Mouse (Mus musculus): ENCODE results near the gene Cwc22. TPM values are rescaled to one million over a fixed set of nuclear protein-coding genes. Genes with fewer than 3 reads are reported as not detected.

The Cwc22 gene
- polyA plus RNA-seq (2015; fragmentation: Nextera tagmentation; extraction: Ambion mirVana), result 29.0 and 31.4 TPM in 2 replicates

DNA sequence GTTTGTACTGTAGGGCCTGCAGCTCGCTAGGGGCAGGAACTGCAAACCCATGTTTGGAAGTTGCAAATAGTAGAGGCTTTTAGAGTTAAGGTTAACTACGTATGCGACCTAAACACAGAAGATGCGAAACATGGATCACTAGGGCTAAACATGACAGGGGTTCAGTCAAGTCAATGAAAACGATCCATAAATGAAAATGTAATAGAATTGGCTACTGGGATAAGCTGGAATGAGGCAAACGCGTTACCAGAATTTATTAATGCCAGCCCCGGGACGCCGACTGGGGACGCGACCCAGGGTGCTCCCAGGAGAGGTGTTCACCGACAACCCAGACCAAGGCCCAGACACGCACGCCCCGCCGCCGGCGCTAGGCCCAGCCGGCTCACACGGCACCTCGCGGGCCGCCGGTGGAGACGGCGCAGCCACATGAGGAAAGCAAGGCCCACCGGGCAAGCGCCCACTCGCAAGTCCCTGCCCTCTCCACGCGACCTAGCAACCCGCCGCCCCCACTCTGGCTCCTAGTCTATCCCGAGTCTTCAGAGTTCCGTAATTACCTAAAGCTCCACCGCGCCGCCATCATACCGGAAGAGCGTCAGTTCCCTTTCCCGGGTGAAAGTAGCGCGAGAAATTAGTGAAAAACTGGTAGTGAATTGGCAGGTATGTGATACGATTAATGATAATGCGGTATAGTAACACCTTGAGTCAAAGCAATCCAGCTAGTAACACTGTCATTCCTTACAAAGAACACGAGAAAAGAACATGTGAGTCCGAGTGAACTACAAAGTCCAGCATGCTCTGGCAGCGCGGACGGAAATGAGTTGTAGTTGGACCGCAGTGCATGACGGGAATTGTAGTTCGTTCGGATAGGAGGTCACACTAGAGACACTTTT, at the start of gene Cwc22:
Gene Cwc22 (minus strand): TSS at position 780 of the 890 bp plus-strand sequence.
- H3K9ac ChIP-seq, result peak within 1 kb of the TSS; percentile 90
- peak; percentile 92 for ATAC-seq (ENCODE audit: borderline replicate concordance, extremely low read depth, low FRiP score, low TSS enrichment)
- H3K27ac ChIP-seq, result peak within 1 kb of the TSS; percentile 34; the same call in 1 of the 2 replicates
- no peaks in the 10 kb centered on the region for H3K9me3 ChIP-seq
- H3K4me3 ChIP-seq, result peak within 1 kb of the TSS; percentile 74
- peaks cover 12% of the 10 kb centered on the region for H3K4me1 ChIP-seq
- H3K27me3 ChIP-seq, result no peaks in the 10 kb centered on the region
- H3K36me3 ChIP-seq, result no peaks in the 10 kb centered on the region; the same call in 1 of the 2 replicates
- WGBS, result under 1% methylated on average over 54 of the region's 55 CpGs
- H3K4me2 ChIP-seq, result peak within 1 kb of the TSS; percentile 81

DNA sequence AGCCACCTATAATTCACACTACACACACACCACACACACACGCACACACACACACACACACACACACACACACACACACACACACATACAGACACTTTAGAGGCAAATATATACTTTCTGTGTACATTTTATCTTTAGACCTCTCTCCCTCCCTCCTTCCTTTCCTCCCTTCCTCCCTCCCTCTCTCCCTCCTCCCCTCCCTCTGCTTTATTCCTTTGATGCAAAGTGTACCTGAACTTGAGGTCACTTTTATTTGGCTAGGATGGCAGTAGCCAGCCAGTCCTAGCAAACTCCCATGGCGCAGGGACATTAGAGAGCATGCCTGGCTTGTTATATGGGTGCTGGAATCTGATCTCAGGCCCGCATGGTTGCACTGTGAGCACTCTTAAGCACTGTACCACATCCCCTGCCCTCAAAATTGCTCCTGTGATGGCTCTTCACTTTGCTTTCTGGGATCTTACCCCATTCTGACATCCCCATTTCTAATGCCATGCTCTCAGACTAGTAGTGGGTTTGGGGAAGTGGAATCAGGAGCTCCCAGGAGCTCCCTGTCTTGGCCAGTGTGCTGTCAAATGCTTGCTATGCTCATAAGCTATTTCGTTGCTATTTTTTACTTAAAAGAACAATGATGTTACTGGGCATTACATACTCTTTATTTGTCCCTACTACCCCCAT, 47.7 kb upstream of the Cwc22 start:
- Histone ChIP-seq H3K36me3 (no peaks in the 10 kb centered on the region), H3K4me1 (no peaks in the 10 kb centered on the region), H3K9me3 (no peaks in the 10 kb centered on the region), H3K4me3 (no peak overlapping the region), H3K4me2 (no peak overlapping the region), H3K9ac (no peak overlapping the region), H3K27ac (no peak overlapping the region), H3K27me3 (no peaks in the 10 kb centered on the region)
- no peak for ATAC-seq (ENCODE audit: borderline replicate concordance, extremely low read depth, low FRiP score, low TSS enrichment)
- 46% methylated on average over 4 of the region's 4 CpGs for WGBS

DNA sequence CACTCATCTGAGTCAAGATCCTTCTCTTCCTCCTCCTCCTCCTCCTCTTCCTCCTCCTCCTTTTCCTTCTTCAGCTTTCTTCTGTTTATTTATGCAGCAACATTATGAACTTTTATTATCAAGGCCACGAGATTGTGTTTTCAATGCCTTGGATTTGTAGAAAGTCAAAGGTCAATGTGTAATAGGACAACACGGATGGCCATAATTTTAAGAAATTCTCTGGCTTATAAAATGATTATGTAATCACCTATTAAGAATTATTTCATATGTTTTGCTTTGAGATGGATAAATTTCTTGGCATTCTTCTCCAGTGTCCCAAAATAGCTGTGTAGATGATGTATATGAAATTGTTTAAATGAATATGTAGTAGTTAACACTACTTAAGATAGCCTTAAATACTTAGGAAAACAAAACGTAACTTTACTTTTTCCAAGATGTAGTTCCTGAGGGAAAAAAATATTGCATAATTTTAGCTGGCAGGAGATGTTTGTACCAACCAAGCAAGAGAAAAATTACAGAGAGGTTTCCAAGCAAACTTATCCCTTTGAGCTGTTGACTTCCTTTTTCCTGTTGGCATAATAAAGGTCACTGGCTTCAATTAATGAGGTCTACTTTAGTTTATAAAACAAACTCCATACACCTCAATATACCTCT, 46.9 kb upstream of the Cwc22 start:
- H3K27ac ChIP-seq, result no peak overlapping the region
- H3K4me1 ChIP-seq, result no peaks in the 10 kb centered on the region
- H3K4me3 ChIP-seq, result no peak overlapping the region
- ATAC-seq (ENCODE audit: borderline replicate concordance, extremely low read depth, low FRiP score, low TSS enrichment), result no peak
- 51% methylated on average over 3 of the region's 3 CpGs for WGBS
- no peak overlapping the region for H3K9ac ChIP-seq
- H3K4me2 ChIP-seq, result no peak overlapping the region
- no peaks in the 10 kb centered on the region for H3K27me3 ChIP-seq
- H3K36me3 ChIP-seq, result no peaks in the 10 kb centered on the region
- H3K9me3 ChIP-seq, result no peaks in the 10 kb centered on the region

DNA sequence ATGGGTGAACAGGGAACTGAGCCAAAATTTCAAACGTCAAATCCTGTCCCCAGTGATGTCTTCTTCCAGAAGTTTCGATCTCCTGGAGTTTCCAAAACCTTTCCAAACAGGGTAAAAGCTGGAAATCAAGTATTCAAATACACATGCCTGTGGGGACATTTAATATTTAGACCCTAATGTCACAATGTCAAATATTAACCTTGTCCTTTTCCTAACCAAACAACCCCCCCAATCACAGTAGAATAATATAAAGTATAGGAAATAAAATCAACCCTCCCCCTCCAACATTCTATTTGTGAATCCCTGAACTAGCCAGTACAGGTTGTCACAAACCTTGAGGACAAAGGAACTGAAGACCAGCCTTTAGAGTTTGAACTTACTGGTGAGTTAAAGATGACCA, 44.6 kb upstream of the Cwc22 start:
- H3K27me3 ChIP-seq, result no peaks in the 10 kb centered on the region
- H3K4me2 ChIP-seq, result no peak overlapping the region
- no peaks in the 10 kb centered on the region for H3K4me1 ChIP-seq
- H3K9me3 ChIP-seq, result no peaks in the 10 kb centered on the region
- 50% methylated on average over 2 of the region's 2 CpGs for WGBS
- no peak overlapping the region for H3K4me3 ChIP-seq
- H3K36me3 ChIP-seq, result no peaks in the 10 kb centered on the region
- ATAC-seq (ENCODE audit: borderline replicate concordance, extremely low read depth, low FRiP score, low TSS enrichment), result no peak
- no peak overlapping the region for H3K9ac ChIP-seq
- H3K27ac ChIP-seq, result no peak overlapping the region

DNA sequence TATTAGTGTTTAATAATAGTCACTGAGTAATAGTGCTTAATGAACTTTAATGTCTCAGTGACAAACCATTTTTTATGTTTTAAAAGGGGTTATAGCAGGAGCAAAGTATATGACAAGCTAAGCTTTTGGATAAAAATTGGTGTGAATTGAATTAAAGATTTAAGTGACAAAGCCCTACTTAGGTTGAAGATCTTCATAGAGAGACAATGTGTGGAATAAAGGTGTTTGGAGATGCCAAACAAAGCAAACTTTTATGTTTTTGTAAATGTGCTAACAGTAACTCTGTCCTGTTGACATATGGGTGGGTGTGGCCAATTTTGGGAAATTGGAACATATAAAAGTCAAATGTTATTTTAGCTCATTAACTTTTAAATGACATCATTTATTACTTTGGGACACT, 43.9 kb upstream of the Cwc22 start:
- H3K36me3 ChIP-seq, result no peaks in the 10 kb centered on the region
- no peak for ATAC-seq (ENCODE audit: borderline replicate concordance, extremely low read depth, low FRiP score, low TSS enrichment)
- H3K27me3 ChIP-seq, result no peaks in the 10 kb centered on the region
- no peak overlapping the region for H3K4me2 ChIP-seq
- H3K4me3 ChIP-seq, result no peak overlapping the region
- H3K4me1 ChIP-seq, result no peaks in the 10 kb centered on the region
- no peaks in the 10 kb centered on the region for H3K9me3 ChIP-seq
- H3K27ac ChIP-seq, result no peak overlapping the region
- no peak overlapping the region for H3K9ac ChIP-seq

DNA sequence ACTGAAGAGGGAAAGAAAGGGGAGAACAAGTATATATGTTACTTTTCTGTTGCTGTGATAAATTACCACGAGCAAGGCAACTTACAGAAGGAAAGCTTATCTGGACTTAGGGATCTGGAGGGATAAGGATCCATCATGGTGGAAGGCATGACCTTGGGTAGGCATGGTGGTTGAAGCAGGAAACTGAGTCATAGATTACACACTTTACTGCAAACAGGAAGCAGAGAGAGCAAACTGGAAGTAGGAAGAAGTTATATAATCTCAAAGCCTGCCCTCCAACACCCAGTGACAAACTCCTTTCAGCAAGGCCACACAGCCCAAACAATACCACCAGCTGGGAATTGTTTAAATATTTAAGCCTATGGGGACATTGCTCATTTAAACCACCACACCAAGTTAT, 43.2 kb upstream of the Cwc22 start:
- no peaks in the 10 kb centered on the region for H3K9me3 ChIP-seq
- H3K9ac ChIP-seq, result no peak overlapping the region
- H3K4me1 ChIP-seq, result no peaks in the 10 kb centered on the region
- H3K27ac ChIP-seq, result no peak overlapping the region
- WGBS, result 60% methylated on average over 1 of the region's 1 CpGs
- no peak overlapping the region for H3K4me2 ChIP-seq
- no peaks in the 10 kb centered on the region for H3K27me3 ChIP-seq
- no peak overlapping the region for H3K4me3 ChIP-seq
- no peak for ATAC-seq (ENCODE audit: borderline replicate concordance, extremely low read depth, low FRiP score, low TSS enrichment)
- H3K36me3 ChIP-seq, result no peaks in the 10 kb centered on the region

DNA sequence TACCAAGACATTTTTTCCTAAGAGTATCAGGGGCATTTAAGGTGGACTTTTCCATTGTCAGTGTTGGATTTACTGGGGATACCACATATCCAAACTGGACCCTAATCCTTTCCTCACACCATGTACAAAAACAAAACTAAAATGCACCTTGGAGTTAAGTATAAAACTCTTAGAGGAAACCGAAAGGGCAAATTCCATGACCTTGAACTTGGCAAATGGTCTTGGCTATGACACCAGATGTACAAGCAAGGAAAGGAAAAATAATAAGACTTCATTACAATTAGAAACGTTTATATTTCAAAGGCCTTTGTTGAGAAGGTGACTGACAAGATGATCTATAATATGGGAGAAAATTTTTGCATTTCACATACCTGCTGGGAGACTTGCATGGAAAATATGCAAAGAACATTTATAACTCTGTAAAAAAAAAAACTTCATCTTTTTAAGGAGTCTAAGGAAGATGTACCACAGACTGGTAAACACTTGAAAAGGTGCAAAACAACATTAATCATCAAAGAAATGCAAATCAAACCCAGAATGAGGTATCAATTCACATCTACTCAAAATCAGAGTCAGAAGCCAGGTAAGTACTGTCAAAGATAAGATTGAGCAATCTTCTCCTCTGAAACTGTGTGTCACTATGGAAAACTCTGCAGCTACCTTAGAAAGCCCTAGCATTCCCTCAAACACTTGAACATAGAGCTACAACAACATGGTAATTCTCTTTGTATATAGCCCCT, 40.0 kb upstream of the Cwc22 start:
- H3K27me3 ChIP-seq, result no peaks in the 10 kb centered on the region
- H3K9me3 ChIP-seq, result no peaks in the 10 kb centered on the region
- H3K27ac ChIP-seq, result no peak overlapping the region
- no peak for ATAC-seq (ENCODE audit: borderline replicate concordance, extremely low read depth, low FRiP score, low TSS enrichment)
- H3K36me3 ChIP-seq, result no peaks in the 10 kb centered on the region
- no peak overlapping the region for H3K4me3 ChIP-seq
- H3K9ac ChIP-seq, result no peak overlapping the region
- H3K4me1 ChIP-seq, result no peaks in the 10 kb centered on the region
- 62% methylated on average over 2 of the region's 2 CpGs for WGBS
- H3K4me2 ChIP-seq, result no peak overlapping the region

DNA sequence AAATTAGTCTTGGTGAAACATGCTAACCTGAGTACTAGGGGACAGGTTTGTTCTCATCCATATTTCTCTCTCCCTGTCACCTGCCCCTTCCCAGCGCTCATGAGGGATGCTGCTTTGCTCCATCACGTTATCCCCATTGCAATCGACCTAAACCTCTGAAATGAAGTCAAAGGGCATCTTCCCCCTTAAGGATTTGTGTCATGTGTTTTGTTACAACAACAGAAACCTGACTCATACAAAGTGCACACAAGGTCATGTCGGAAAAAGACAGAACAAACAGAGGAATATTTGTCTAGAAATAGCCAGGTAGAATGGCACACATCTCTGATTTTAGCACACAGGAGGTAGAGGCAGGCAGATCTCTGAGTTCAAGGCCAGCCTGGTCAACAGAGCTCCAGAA, 38.0 kb upstream of the Cwc22 start:
- no peaks in the 10 kb centered on the region for H3K4me1 ChIP-seq

DNA sequence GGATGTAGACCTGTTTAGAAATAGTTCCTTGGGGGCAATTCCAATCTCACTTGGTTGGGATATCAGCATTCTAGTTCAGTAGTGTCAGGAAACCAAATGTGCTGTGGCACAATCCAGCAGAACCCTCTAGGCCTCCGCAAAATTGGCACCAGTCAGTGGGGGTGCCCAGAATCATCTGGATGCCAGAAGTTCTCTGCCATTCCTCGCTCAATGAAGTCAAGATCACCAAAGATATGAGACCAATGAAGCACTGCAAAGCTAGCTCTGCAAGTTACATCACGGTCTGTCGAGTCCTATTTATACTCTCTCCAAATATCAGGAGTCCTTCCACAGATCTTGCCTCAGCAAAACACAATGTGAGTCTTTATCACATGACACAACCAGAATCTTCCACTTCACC, 35.7 kb upstream of the Cwc22 start:
- no peak overlapping the region for H3K27ac ChIP-seq
- no peak for ATAC-seq (ENCODE audit: borderline replicate concordance, extremely low read depth, low FRiP score, low TSS enrichment)
- no peak overlapping the region for H3K9ac ChIP-seq
- no peaks in the 10 kb centered on the region for H3K4me1 ChIP-seq
- WGBS, result 84% methylated on average over 4 of the region's 4 CpGs
- H3K36me3 ChIP-seq, result no peaks in the 10 kb centered on the region
- H3K4me3 ChIP-seq, result no peak overlapping the region
- H3K4me2 ChIP-seq, result no peak overlapping the region
- no peaks in the 10 kb centered on the region for H3K9me3 ChIP-seq
- no peaks in the 10 kb centered on the region for H3K27me3 ChIP-seq

More for the DNA sequence above, 38.0 kb upstream of the Cwc22 start:
- Histone ChIP-seq H3K27me3 (no peaks in the 10 kb centered on the region), H3K9ac (no peak overlapping the region), H3K9me3 (no peaks in the 10 kb centered on the region), H3K4me2 (no peak overlapping the region), H3K36me3 (no peaks in the 10 kb centered on the region), H3K27ac (no peak overlapping the region), H3K4me3 (no peak overlapping the region)
- WGBS, result 70% methylated on average over 4 of the region's 4 CpGs
- ATAC-seq (ENCODE audit: borderline replicate concordance, extremely low read depth, low FRiP score, low TSS enrichment), result no peak

DNA sequence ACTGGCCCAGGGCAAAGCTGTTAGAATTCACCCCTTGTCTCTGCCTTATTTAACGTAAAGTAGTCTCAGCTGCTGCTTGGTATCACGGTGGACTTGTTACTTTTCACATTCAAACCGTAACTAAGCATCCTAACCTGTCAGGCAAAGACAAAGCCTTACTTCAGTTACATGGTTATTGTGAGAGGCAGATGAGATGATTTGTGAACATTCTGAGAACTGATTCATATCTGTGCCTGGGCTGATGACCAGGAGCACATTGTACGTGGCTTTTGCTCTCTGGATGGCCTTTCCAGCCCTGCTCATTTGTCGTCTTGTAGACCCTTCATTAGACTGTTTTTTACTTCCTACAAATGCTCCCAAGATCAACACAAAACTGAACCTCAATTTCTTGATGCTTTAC, 34.5 kb upstream of the Cwc22 start:
- no peaks in the 10 kb centered on the region for H3K4me1 ChIP-seq
- H3K4me3 ChIP-seq, result no peak overlapping the region
- H3K27me3 ChIP-seq, result no peaks in the 10 kb centered on the region
- H3K27ac ChIP-seq, result no peak overlapping the region
- H3K9me3 ChIP-seq, result no peaks in the 10 kb centered on the region
- 88% methylated on average over 5 of the region's 5 CpGs for WGBS
- H3K36me3 ChIP-seq, result no peaks in the 10 kb centered on the region
- H3K4me2 ChIP-seq, result no peak overlapping the region
- H3K9ac ChIP-seq, result no peak overlapping the region
- ATAC-seq (ENCODE audit: borderline replicate concordance, extremely low read depth, low FRiP score, low TSS enrichment), result no peak

DNA sequence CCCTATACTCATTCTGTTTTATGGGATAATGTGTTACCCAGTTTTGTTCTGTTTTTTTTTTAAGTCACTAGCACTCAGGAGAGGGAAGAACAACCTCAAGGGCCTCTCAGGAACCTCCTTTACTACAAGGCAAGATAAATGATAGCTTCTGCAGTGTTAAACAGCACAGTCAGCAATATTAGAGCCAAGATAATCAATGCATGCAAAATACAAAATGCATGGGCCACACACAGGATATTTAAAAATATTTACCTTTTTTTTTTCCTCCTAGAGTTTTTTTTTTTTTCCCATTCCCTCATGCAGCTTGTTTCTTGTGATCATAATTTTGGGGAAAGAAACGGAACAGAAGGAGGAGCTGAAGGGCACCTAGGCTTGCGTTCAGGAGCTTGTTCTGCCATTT, 33.3 kb upstream of the Cwc22 start:
- ATAC-seq (ENCODE audit: borderline replicate concordance, extremely low read depth, low FRiP score, low TSS enrichment), result no peak
- no peak overlapping the region for H3K4me2 ChIP-seq
- H3K4me3 ChIP-seq, result no peak overlapping the region
- no peaks in the 10 kb centered on the region for H3K36me3 ChIP-seq
- no peaks in the 10 kb centered on the region for H3K9me3 ChIP-seq
- WGBS, result 76% methylated on average over 2 of the region's 2 CpGs
- no peaks in the 10 kb centered on the region for H3K27me3 ChIP-seq
- no peak overlapping the region for H3K27ac ChIP-seq
- H3K4me1 ChIP-seq, result no peaks in the 10 kb centered on the region
- H3K9ac ChIP-seq, result no peak overlapping the region

All from lung, embryonic 15.5 days (tissue).